Mouse (Mus musculus) urinary bladder, adult 2 months (tissue): ENCODE data around the gene Hddc2. TPM values are rescaled to one million over a fixed set of nuclear protein-coding genes. Genes with fewer than 3 reads are reported as not detected.
A peak's percentile ranks its signal among the peaks of the same experiment; 100 is the strongest.

Experiments
- DNase-seq: peaks from one replicate; pipeline ENCODE4 v3.0.0; 2022; ENCODE audit warnings: low spot score
- polyA plus RNA-seq: library from polyadenylated mRNA; depleted of rRNA; stranded (reverse); fragments of >200 nt; gene quantifications from 2 replicates; pipeline ENCODE4 v1.2.3, GENCODE M21; 2012; rRNA removed

Hddc2 gene
- 15.7 and 15.8 TPM in 2 replicates for polyA plus RNA-seq

DNA sequence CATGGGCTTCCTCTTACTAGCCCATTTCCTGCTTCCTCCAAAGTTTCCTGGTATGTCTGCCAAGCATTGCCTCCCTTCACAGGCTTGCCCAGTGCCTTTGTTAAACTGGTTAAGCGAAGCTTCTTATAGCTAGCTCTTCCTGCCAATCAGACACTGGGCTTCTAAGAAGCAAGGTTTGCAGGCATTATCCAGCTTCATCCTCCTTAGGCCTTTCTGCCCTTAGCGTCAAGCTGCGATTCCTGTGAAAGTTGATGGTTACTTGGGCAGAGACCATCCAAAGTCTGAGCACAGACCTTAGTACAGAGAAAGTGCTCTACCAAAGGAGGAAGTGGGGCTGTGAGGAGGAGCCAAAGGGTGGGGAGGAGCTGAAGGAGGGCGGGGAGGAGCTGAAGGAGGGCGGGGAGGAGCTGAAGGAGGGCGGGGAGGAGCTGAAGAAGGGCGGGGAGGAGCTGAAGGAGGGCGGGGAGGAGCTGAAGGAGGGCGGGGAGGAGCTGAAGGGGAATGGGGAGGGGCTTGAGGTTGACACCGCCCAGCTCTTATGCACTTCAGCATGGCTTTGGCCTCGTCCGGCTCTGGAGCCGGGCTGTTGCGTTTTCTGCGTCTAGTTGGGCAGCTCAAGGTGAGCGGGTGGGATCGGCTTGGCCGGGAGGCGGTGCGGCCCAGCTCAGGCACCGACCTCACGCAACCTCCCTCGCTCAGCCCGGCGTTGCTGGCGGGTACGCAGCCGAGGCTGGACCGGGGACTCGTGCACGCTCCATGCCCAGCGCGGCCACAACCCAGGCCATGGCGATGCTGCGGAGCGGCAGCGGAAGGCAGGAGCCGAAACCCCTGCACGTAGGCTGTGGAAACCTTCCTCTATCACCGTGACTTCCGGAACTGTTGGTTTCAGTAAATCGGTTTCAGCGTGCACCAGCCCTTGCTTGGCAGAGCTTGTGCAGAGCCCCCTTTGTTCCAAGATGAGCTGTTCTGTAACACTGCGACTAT, at the start of gene Hddc2:
Gene Hddc2, plus strand, starts transcription at position 519 of the 984 bp plus-strand sequence.
- DNase-seq = peak; percentile 61

DNA sequence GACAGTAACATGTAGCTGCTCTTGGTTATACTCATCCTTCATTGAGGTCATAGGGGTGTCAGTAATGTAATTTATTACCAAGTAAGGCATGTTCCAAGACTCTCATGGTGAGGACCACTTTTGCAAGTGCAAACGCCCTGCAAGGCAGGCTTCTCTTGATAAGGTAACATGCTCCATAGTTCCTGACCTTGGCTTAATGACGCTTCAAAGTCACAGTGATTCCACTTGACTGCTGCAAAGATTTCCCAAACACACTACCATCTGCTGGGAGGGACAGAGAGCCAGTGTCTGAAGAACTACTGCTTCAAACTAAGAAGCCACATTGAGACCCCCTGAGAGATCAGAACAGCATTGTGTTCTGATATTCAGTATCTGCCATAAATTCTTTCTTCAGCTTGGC, 40.4 kb upstream of the Hddc2 start:
- DNase-seq = no peak

DNA sequence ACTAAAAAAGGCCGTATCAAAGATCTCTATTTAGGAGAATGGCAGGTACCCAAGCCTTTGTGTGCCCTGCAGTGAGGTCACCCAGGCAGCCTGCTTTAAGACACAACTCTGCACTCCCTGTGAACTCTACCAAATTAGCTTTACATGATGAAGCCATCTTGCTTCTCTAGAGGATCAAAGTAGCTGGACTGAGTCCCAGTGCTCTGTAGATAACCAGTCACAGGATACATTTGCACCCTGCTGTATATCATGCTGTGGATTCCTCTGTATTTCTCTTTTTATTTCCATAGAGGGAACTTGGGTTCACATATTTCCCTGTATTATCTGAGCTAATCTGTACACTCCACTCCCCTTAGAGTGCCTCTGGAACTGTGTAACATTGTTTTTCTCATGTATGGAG, 40.0 kb upstream of the Hddc2 start:
- DNase-seq = no peak

DNA sequence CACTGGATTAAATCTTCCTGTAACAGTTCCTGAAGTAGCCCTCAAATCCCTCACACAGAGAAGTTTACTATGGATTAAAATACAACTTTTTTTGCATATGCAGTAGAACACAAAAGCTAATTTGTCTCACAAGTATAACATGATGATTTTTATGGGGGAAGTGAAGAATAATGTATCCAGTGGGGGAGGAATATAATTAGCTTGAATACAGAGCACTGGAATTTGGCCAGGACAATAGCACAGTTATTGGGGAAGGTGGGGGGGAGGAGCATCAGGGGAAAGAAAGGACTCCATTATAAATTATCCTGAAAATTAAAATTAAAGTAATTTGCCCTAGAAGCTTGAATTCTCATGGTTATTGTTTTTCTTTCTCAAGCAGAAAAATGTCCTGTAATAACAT, 25.4 kb upstream of the Hddc2 start:
- no peak for DNase-seq

DNA sequence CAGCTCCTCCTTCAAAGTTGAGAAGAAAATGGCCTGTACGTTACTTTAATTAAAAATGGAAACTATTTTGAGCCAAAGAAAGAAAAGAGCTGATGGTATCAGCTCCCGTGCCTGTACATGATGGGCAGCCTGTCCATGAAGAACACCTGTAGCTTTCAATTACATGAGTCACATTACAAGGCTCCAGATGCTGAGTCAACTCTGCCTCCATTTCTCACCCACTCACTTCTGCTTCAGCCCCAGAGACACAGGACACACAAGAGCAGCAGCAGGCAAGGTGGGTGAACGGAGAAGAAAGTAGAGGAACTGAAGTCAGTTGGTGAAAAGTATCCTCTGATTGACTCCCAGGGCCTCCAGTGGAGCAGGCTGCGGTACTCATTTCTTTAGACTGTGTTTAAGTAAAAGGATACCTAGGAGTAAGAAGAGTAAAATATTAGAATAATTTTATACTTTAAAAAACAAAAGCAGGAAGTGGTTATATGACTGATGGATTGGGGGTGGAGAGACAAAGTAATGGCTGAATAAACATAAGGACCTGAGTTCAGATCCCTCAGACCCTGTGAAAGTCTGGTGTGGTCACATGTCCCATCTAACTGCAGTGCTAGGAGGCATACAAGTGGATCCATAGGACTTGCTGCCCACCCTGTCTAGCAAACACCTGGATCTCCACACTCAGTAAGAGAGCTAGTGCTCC, 24.3 kb upstream of the Hddc2 start:
- DNase-seq = no peak

DNA sequence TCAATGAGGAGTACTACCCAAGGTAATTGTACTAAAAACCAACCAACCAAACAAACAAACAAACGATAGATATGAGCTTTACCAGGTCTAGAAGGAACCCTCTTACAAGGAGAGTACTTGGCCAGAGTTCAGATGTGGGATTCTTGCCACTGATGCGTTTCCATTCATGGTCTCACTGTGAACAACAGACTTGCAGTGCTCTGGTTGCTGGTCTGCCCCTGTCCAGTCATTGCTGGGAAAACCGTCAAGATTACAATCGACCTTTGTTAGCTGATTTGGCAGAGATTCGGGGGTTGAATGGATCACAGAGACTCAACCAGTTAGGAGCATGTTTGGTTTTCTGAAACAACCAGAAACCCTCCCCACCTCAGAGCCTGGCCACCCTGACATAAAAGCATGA, 17.5 kb upstream of the Hddc2 start:
- no peak for DNase-seq

DNA sequence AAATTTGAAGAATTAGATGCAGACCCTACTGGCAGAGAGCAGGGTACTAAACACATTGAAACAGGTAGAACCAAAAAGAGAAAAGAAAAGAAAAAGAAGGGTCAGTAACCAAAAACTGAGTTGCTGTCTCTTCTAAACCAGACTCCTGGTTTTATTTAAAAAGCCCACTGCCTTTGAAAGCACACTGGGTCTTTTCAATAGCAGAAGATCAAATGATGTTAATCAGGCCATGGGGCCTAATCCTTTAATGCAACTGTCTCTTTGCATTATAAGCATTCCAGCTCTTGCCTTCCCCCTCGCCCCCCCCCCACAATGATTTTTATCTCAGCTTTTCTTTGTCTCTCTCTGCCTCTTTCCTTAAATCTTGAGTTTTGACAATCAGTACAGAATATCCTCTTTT, 16.7 kb upstream of the Hddc2 start:
- DNase-seq = no peak

DNA sequence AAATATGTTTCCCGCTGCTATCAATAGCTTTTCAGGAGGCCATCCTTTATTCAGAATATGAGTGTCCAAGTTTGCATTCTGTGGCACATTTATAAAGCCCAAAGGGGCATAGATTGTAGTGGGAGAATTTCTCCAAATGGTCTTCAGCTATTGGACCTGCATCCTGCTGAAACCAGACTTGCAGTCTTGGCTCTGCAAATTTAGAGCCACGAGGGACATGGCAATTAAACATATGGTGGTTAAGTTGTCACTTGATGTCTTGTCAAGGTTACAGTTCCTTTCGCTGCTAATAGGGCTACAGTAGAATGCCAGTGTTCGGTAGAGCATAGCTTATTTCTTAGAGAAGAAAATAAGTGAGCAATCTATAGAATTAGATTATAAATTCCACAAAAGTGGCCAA, 16.1 kb upstream of the Hddc2 start:
- DNase-seq = no peak

DNA sequence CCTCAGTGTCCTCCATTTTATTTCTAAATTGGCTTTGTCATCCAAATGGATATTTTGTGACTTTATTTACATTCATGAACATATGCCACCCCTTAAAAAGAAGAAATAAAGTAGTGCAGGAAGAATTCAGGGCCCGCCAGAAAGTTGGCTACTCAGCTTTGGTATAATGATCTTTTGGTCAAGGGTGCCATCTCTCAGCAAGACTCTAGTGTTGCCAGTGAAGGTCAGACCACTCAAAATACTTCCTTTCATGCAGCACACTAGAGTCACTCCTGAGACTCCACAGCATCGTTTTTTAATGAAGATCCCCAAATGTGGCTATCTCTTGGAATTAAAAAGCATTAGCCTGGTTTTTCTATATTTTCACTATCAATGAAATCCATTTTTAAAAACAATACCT, 14.9 kb upstream of the Hddc2 start:
- DNase-seq = no peak

DNA sequence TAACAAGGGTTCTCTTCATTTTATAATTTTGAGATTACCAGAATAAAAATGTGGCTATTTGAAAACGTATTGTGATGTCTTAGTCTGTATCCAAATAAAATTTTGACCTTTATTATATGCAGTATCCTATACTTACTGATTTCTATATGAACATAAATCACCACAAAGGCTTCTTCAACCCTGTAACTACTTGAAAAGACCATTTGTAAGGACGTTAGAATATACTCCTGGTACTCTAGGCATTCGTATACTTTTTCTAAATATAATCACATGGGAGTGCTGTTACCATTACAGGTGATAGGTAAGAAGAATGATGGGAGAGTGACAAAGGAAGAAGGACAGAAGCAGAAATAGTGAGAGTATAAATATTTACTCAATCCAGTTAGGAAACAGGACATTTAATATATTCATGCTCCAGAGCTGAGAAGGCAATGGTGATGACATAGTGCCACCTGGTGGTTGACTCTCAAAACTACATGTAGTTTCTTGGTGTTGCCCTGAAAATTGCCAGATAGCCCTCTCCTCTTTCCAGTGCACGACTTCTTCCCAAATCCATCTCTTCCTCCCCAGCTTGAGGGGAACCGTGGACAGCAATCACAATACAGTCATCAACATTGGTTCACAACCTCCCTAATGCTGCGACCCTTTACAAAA, 14.1 kb upstream of the Hddc2 start:
- no peak for DNase-seq

DNA sequence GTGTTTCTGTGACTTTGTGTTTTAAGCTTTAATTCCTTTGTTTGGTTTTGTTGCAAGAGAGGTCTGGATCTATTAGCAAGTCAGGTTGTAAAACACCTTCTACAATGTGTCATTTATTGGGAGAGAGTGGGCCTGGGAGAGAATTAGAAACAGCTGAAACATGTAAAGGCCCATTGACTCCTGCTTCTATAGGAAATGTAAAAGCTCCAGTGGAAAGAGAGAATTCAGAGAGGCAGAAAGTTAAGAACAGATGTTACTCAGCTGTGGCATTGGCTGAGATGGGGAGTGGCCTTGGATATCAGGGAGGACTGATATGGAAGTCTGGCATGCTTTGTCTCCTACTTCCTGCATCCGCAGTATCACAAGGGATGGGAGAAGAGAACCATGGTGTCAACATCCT, 12.9 kb upstream of the Hddc2 start:
- DNase-seq = no peak

DNA sequence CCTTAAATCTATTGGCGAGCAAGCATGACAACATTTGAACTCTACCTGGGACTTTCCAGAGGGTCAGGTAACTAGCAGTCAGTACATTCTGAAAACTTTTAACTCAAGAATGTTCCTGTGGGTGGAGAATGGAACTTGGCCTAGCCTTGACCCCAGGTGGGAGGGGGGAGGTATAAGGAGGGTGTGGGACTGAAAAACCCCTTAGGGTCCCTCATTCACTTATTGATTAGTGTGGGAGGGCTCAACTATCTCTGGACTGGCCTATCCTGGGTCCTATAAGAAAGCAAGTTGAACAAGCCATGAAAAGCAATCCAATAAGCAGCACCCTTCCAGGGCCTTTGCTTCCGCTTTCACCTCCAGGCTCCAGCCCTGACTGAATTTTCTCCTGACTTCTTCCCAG, 9.7 kb upstream of the Hddc2 start:
- no peak for DNase-seq

DNA sequence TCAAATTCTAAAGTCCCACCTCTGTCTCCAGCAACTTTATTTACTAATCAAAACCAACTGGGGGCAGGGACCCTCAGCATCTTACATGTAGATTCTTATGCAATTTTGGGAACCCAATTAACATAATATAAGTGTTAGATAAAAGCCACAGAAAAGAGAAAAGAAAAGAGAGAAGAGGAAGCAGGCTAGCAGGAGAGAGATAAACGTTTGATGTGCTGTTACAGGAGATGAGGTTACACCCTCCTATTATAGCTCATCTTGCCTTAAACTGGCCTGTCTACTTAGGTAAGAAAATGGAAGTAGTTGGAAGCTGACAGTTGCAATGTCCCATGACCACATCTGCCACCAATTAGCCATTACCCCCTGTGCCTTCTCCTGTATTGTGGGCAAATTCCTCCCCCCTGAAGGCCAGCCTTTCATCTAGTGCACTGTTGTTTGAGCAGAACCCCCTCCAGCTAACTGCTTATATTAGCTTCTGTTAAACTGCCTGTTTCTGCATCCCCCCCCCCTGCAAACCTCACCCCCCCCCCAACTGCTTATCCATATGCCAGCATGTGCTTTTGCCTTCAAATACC, 6.1 kb upstream of the Hddc2 start:
- no peak for DNase-seq

DNA sequence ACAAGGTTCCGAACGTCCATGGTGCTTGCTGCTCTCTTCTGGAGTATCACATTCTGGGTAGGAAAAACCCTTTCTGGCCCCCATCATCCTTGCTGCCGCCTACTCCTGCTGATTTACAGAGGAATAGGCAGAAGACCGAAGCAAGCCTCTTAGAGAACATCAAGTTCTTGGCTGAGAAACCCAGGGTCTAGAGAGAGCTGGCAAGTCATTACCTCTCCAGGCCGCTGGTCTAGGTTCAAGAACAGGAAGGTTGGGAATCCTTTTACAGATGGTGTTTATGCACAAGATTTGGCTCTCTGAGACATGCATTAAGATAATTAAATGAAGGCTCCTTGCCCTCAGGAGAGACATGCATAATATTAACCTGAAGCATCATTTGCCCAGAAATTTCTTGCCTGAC, 5.3 kb downstream of the Hddc2 start:
- DNase-seq = no peak

DNA sequence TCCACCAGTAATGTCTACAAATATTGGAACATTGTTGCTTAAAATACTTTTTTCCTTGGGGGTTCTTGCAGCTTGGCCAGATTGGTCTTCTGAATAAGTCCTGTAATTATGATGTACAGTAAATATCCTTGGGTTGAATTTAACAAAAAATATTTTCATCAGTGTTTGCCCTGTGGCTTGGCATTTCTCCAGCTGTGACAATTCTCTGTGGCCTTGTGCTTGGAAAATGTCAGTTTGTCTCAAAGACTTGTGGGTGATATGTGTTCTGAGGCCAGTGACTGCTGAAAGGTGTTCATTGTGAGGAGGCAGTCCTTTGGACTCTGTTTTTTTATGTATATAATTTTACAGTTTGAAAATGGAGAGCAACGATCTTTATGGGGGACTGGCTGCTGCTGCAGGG, 16.3 kb downstream of the Hddc2 start:
- DNase-seq = no peak

DNA sequence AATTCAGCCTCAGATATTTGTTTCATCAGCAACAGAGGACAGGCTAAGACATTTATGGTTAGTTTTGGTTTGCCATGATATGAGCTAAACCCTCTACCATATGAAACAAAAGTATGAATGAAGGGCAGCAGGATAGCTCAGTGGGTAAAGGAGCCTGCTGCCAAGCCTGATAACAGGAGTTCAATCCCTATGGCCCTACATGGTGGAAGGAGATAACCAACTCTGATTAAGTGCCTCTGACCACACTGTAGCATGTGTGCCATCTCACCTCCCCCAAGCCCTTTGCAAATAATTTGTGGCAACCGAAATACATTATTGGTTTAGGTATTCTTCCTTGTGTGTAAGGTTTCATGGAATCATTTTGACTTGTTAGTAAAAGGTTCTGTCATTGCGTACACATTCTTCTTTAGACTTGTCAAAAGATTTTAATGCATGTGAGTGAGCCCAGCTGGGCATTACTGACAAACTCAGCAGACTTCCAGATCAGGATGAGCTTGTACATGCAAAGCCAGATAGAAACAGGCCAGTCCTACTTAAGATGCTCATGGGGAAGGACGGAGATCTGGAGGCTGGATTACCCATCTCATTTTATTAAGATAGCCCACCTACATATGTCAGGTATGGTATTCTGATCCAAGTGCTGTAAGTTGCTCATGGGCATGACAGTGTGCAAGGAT, 17.2 kb downstream of the Hddc2 start:
- DNase-seq = no peak

DNA sequence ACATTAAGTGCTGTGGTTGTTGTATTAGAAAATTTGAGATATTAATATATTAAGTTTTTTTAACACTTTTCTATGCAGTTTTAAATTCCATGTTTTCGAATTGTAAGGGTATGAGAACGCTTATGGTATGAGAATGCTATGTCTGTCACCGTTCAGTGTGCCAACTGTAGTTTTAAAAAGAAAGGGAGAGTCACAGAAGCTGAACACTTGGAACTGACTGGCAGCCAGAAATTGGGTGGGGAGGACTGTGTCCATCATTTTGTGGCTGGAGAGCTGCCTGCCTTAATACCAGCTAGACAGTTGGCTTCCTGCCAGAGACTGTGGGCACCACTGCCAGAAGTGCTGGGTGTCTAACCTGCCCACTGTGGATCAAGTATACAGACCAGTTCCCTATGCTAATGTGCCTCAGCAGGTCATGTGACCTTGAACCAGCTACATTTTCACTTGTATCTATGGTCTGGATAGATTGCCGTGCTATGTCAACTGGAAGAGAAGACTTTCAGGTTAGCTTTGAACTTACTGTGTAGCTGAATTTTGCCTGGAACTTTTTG, 18.1 kb downstream of the Hddc2 start:
- DNase-seq = no peak

DNA sequence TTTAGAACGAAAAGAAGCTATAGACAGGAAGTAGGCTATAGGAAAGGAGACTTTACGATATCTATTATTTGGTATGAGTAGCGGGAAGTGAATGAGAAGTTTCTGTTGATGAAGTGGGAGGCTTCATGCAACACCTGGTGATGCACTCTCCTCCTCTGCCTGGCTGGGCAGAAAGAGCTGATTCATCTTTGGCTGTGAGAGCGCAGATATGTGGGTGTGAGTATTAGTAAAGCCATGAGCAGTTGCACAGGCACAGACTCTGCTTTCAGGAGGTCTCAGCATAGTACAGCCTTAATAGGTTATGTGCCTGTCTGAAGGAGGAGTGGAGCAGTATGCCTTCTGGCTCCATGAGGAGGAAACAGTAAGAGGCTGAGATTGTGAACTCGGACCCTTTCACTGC, 23.2 kb downstream of the Hddc2 start:
- no peak for DNase-seq

DNA sequence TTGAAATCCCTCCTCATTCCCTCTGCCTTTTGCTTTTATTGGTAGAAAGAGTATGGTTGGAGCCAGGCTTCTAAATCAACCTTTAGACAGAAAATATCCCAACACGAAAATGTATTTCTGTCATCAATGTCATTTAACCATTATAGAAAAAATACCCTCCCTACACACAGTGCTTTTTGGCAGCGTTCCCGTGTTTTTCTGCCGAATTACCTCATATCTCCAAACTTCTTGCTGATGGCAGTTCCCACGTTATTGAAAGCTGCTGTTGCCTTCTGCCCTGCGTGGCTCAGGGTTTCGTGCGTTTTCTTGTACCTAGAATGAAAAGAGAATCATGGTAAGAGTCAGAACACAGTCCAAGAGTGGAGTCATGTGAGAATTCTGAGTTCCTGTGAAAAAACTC, 33.2 kb downstream of the Hddc2 start:
- DNase-seq = no peak

DNA sequence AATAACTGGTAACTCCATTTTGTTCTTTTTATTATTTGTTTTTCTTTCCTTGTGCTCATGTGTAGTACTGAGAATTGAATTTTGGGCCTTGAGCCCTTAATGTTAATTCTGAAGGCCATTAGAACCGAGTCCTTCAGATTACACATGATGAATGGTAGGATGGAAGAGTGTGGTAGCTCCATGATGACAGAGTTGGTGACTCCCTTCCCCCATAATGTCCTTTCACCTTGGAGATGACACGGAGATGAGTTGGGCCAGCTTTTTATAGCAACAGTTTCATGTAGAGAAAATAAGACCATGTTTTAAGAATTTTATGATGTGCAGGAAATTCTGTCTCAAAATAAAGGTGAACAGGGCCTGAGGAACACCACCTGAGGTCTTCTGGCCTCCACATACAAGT, 37.9 kb downstream of the Hddc2 start:
- no peak for DNase-seq

DNA sequence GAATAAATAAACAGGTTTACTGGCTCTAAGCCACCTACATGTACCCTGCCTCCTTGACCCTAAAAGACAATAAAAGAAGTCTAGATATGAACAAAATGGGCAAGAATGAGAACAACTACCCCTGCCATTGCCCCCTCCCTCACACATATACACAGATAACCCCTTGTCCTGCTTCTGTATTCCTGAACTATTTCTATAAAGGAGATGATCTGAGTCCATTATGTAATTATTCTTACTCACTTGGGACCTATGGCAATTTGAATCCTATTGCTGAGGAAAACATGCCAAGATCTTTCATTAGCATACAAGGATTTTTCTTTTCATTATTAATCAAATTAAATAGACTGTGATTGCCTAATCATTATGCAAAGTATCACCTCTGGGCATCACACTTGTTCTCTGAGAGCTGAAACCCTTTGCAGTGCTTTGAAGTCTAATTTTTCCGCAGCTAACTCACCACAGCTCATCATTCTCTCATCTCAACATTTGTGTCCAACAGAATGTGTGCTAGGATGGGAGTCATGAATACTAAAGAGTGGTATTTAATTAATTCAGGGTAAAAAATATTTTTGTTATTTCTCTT, 39.8 kb downstream of the Hddc2 start:
- DNase-seq = no peak
